Mouse (Mus musculus) liver, embryonic 15.5 days (tissue): ENCODE data around the gene Pdcd1lg2. TPM values are rescaled to one million over a fixed set of nuclear protein-coding genes. Genes with fewer than 3 reads are reported as not detected.
A peak's percentile ranks its signal among the peaks of the same experiment; 100 is the strongest.

ENCODE experiments used
- ATAC-seq: fragments of 200-750 bp; cut with Nextera tagmentation; 2 replicates; pipeline ENCODE4 v1.8.0; 2017; ENCODE audit warnings: moderate number of reproducible peaks, mild to moderate bottlenecking, moderate library complexity; ENCODE audit not compliant: insufficient read depth
- H3K27ac ChIP-seq: fragments of 300-500 bp; sonication (generic); replicated peaks from 2 replicates; pipeline ENCODE4 v1.5.1; 2015; ENCODE audit warnings: mild to moderate bottlenecking, inconsistent platforms
- H3K27me3 ChIP-seq: fragments of 300-500 bp; sonication (generic); 2 replicates; pipeline ENCODE4 v1.6.1; 2015; ENCODE audit warnings: mild to moderate bottlenecking, inconsistent platforms
- H3K36me3 ChIP-seq: fragments of 300-500 bp; sonication (generic); replicated peaks from 2 replicates; pipeline ENCODE4 v1.6.1; 2015; ENCODE audit warnings: moderate library complexity, mild to moderate bottlenecking, inconsistent platforms
- H3K4me1 ChIP-seq: fragments of 300-500 bp; sonication (generic); replicated peaks from 2 replicates; pipeline ENCODE4 v1.6.1; 2015; ENCODE audit warnings: inconsistent platforms
- H3K4me2 ChIP-seq: fragments of 300-500 bp; sonication (generic); 2 replicates; pipeline ENCODE4 v1.6.1; 2015; ENCODE audit warnings: moderate library complexity, mild to moderate bottlenecking, inconsistent platforms
- H3K4me3 ChIP-seq: fragments of 300-500 bp; sonication (generic); replicated peaks from 2 replicates; pipeline ENCODE4 v1.5.1; 2015; ENCODE audit warnings: mild to moderate bottlenecking, inconsistent platforms
- H3K9ac ChIP-seq: fragments of 300-500 bp; sonication (generic); 2 replicates; pipeline ENCODE4 v1.6.1; 2015; ENCODE audit warnings: moderate library complexity, mild to moderate bottlenecking, inconsistent platforms
- H3K9me3 ChIP-seq: fragments of 300-500 bp; sonication (generic); replicated peaks from 2 replicates; pipeline ENCODE4 v1.6.1; 2016; ENCODE audit warnings: inconsistent platforms
- WGBS: fragments of 180-500 bp; shearing (Covaris S2); methylation state at CpG from one replicate; pipeline ENCODE4 v1.1.7; 2015; ENCODE audit warnings: mixed read lengths; ENCODE audit not compliant: insufficient replicate concordance; 5-methylcytosine and 5-hydroxymethylcytosine counted together
- polyA plus RNA-seq: library from polyadenylated mRNA; unstranded; fragments of >200 nt; fragmentation: Nextera tagmentation; extraction: Ambion mirVana; gene quantifications from 2 replicates; pipeline ENCODE4 v1.2.1, GENCODE M21; 2015

Pdcd1lg2 gene
- polyA plus RNA-seq, 1 experiment from 2014 or later, result not detected

DNA sequence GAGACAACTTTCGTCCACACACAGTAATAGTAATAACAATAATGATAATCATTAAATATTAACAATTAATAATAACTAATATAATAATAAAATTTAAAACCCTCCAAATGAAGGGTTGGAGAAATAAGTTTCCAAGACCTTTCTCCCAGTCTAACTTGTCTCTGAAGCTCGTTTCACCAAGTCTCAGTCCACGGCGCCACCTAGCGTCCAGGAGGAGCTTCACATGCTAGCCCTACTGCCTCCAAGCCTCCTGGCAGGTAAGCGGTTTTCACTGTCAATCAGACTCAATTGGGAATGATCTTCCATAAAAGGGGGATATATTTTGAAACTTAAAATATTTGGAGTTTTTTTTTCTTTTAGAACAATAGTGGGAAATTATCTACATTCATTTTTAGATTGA lies 90.8 kb downstream of the Pdcd1lg2 start:
- Histone ChIP-seq H3K9me3 (no peaks in the 10 kb centered on the region), H3K4me1 (peaks cover 40% of the 10 kb centered on the region), H3K9ac (no peak overlapping the region), H3K36me3 (no peaks in the 10 kb centered on the region), H3K27me3 (no peaks in the 10 kb centered on the region), H3K27ac (0 out of 2 replicates have a peak overlapping the region, but pooled peaks have one; percentile 14), H3K4me3 (peak overlapping the region; percentile 45), H3K4me2 (peak overlapping the region; percentile 64)
- no peak for ATAC-seq
- 6% methylated on average over 6 of the region's 6 CpGs for WGBS

DNA sequence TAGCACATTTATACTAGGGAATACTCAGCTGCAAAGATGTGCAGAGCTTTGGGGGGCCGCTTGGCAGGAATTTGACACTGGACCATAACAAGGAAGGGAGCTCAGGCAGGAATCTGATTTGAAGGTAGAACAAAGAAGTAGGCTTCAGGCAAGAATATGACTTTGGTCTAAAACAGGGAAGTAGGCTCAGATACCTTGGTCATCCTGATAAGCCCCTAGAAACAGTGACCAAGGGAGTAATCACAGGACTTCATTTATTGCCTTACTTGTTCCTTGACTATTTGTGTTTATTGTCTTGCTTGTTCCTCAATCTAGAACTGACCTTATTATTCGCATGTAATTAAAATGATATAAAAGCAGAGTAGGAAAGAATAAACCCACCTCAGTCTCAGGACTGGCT lies 93.4 kb downstream of the Pdcd1lg2 start:
- ATAC-seq, result no peak
- Histone ChIP-seq H3K27ac (no peak overlapping the region), H3K9me3 (no peaks in the 10 kb centered on the region), H3K36me3 (no peaks in the 10 kb centered on the region), H3K4me1 (peaks cover 17% of the 10 kb centered on the region), H3K4me2 (no peak overlapping the region), H3K27me3 (no peaks in the 10 kb centered on the region), H3K4me3 (no peak overlapping the region), H3K9ac (no peak overlapping the region)
- 65% methylated on average over 2 of the region's 2 CpGs for WGBS

DNA sequence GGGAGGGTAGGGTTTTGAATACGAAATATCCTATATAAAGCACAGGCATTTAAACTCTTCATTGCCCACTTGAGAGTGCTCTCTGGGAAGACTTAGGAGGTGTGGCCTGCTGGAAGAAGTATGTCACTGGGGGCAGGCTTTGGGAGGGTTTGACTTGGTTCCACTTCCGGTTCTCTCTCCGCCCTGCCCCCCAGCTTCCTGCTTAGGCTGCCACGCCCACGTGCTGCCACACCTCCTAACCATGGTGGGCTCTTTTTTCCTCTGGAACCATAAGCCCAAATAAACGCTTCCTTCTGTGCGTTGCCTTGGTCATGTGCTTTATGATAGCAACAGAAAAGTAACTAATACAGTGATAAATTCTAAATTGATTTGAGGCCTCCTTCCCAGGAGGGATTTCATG lies 94.9 kb downstream of the Pdcd1lg2 start:
- Histone ChIP-seq H3K36me3 (no peaks in the 10 kb centered on the region), H3K4me1 (peaks cover 6% of the 10 kb centered on the region), H3K4me3 (no peak overlapping the region), H3K9me3 (no peaks in the 10 kb centered on the region), H3K4me2 (no peak overlapping the region), H3K27ac (no peak overlapping the region), H3K27me3 (no peaks in the 10 kb centered on the region), H3K9ac (no peak overlapping the region)
- no peak for ATAC-seq
- WGBS, result 58% methylated on average over 7 of the region's 7 CpGs

DNA sequence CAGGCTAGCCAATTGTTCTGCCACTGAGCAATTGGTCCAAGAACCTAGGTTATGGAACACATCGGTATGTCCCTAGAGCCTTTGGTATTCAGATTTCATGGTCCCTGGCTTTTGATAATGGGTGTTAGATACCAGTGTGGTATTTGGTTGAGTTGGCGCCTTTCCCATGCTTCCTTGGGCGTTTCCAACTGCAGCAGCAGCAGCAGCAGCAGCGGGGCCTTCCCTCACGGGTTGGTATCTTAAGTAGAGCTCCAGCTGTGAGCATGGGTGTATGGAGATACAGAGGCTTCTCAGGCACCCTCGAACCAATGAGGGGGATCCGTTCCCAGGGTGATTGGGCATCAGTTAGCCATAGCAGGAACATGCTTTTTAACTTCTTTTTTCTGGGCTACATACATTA lies 97.5 kb downstream of the Pdcd1lg2 start:
- no peaks in the 10 kb centered on the region for H3K36me3 ChIP-seq
- H3K27ac ChIP-seq, result no peak overlapping the region
- H3K4me2 ChIP-seq, result no peak overlapping the region
- no peaks in the 10 kb centered on the region for H3K9me3 ChIP-seq
- H3K4me1 ChIP-seq, result no peaks in the 10 kb centered on the region
- no peak overlapping the region for H3K9ac ChIP-seq
- 44% methylated on average over 7 of the region's 7 CpGs for WGBS
- ATAC-seq, result no peak
- no peaks in the 10 kb centered on the region for H3K27me3 ChIP-seq
- no peak overlapping the region for H3K4me3 ChIP-seq

DNA sequence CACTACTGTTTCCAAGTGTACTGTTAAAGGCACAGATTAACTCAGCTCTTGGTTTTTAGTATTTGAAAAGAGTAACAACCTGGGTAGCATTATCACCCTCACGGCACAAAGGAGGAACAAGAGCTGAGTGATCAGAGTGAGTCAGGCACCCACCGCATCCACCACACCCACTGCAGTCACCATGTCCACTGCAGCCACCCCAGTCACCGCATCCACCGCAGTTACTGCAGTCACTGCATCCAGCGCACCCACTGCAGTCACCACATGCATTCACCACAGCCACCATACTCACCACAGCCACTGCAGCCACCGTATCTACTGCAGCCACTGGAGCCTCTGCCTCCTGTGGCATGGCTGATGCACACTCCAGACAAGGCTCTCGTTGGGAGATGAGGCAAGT lies 99.1 kb downstream of the Pdcd1lg2 start:
- Histone ChIP-seq H3K9ac (no peak overlapping the region), H3K36me3 (no peaks in the 10 kb centered on the region), H3K4me2 (no peak overlapping the region), H3K27ac (no peak overlapping the region), H3K9me3 (no peaks in the 10 kb centered on the region), H3K4me3 (no peak overlapping the region), H3K4me1 (no peaks in the 10 kb centered on the region), H3K27me3 (no peaks in the 10 kb centered on the region)
- ATAC-seq, result no peak
- 72% methylated on average over 7 of the region's 7 CpGs for WGBS

DNA sequence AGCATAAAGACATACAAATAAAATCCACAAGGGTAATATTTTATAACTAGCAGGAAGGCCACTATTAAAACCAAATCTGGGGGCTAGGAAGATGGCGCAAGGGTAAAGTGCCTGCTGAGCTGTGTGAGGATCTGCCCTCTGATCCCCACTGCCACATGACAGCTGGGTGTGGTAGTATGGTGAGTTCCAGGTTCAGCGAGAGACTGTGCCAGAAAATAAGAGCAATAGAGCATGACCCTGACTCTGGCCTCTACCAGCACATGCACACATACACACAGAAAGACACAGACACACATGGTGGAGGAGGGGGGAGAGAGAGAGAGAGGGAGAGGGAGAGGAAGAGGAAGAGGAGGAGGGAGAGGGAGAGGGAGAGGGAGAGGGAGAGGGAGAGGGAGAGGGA lies 101.1 kb downstream of the Pdcd1lg2 start:
- Histone ChIP-seq H3K4me2 (no peak overlapping the region), H3K36me3 (peaks cover 3% of the 10 kb centered on the region), H3K9ac (no peak overlapping the region), H3K27ac (no peak overlapping the region), H3K27me3 (no peaks in the 10 kb centered on the region), H3K9me3 (no peaks in the 10 kb centered on the region), H3K4me1 (peaks cover 6% of the 10 kb centered on the region), H3K4me3 (no peak overlapping the region)
- no peak for ATAC-seq
- 60% methylated on average over 2 of the region's 2 CpGs for WGBS

DNA sequence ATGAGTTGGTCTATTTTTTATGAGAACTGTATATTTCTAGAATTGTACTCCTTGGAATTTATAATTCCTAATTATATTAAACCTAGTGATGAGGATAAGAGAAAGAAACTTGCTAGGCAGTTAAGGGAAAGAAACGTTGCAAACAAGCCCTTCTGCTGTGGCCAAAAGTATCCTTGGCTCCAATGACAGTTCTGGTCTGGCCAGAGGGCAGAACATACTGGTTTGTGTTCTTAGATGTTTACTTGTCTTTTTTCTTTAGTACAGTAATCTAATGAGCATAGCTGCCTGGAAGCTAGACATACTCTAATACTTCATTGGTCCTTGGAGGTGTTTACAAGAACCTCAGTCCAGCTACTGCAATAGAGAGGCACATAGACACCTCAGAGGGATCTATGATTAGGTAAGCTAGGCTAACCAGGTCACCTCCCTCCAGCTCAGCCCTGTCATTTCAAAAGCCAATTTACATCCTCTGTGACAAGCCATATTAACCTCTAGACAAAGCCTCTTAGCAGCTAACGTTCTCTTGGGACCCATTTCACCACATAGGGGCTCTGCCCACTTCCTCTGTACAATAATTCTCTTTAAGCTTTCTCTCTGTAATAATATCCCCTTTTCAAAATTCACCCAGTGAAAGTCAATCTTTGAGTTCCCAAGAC lies 102.5 kb downstream of the Pdcd1lg2 start:
- H3K4me1 ChIP-seq, result peaks cover 6% of the 10 kb centered on the region
- no peaks in the 10 kb centered on the region for H3K27me3 ChIP-seq
- peaks cover 3% of the 10 kb centered on the region for H3K36me3 ChIP-seq
- H3K9me3 ChIP-seq, result no peaks in the 10 kb centered on the region
- no peak for ATAC-seq
- H3K4me2 ChIP-seq, result no peak overlapping the region
- H3K9ac ChIP-seq, result no peak overlapping the region
- no peak overlapping the region for H3K27ac ChIP-seq
- 33% methylated on average over 2 of the region's 2 CpGs for WGBS
- no peak overlapping the region for H3K4me3 ChIP-seq

DNA sequence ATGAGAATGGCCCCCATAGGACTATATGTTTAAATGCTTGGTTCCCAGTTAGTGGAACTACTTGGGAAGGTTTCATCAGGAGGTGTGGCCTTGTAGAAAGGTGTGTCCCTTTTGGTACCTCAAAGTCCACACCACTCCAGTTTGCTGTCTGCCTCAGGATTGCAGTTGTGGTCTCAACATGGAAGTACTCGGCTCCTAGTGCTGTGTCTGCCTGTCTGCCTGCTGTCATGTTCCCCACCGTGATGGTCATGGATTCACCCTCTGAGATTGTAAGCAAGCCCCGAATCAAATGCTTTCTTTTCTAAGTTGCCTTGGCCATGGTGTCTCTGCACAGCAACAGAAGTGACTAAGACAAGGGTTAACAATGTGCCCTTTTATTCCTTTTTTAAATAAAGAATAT lies 103.4 kb downstream of the Pdcd1lg2 start:
- Histone ChIP-seq H3K4me1 (peaks cover 6% of the 10 kb centered on the region), H3K9ac (no peak overlapping the region), H3K4me3 (no peak overlapping the region), H3K4me2 (no peak overlapping the region), H3K27me3 (no peaks in the 10 kb centered on the region), H3K36me3 (peaks cover 3% of the 10 kb centered on the region), H3K9me3 (no peaks in the 10 kb centered on the region), H3K27ac (no peak overlapping the region)
- no peak for ATAC-seq
- WGBS, result 77% methylated on average over 3 of the region's 3 CpGs

DNA sequence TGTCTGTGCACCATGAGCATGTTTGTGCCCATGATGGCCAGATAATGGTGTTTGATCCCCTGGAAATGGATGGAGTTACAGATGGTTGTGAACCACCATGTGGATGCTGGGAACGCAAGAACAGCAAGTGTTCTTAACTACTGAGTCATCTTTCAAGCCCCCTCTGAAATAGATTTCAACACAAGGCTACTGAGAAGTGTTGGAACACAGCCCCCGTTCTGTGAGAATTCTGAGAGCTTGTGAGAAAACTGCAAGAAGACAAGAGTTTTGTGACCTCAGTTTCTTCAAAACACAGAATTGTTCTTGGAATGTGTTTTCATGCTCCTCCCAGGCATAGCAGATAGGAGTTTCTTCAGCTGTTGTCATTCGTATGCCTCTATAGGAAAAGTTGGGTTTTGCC lies 104.7 kb downstream of the Pdcd1lg2 start:
- no peak for ATAC-seq
- peaks cover 10% of the 10 kb centered on the region for H3K4me1 ChIP-seq
- 78% methylated on average over 3 of the region's 3 CpGs for WGBS

DNA sequence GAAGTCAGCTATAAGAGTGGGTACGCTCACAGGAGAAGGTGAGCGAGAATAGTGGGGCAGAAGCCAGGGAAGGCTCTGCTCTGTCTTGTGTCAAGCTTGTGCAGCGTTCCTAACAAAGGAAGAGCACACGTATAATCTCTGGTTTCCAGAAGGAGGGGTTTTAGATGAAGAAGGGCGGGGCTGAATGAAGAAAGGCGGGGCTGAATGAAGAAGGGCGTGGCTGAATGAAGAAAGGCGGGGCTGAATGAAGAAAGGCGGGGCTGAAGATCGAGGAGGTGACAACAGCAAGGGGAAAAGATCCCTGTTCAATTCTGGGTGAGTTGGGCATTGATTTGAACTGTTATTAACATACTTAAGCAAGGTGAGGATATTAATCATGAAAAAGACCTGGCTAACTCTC lies 105.3 kb downstream of the Pdcd1lg2 start:
- no peak for ATAC-seq
- Histone ChIP-seq H3K27me3 (no peaks in the 10 kb centered on the region), H3K4me2 (no peak overlapping the region), H3K36me3 (peaks cover 3% of the 10 kb centered on the region), H3K4me3 (no peak overlapping the region), H3K9ac (no peak overlapping the region), H3K27ac (no peak overlapping the region), H3K4me1 (peaks cover 15% of the 10 kb centered on the region), H3K9me3 (no peaks in the 10 kb centered on the region)
- WGBS, result 67% methylated on average over 10 of the region's 10 CpGs

More for the DNA sequence above, 104.7 kb downstream of the Pdcd1lg2 start:
- Histone ChIP-seq H3K36me3 (peaks cover 3% of the 10 kb centered on the region), H3K27ac (no peak overlapping the region), H3K4me2 (no peak overlapping the region), H3K4me3 (no peak overlapping the region), H3K27me3 (no peaks in the 10 kb centered on the region), H3K9me3 (no peaks in the 10 kb centered on the region), H3K9ac (no peak overlapping the region)

DNA sequence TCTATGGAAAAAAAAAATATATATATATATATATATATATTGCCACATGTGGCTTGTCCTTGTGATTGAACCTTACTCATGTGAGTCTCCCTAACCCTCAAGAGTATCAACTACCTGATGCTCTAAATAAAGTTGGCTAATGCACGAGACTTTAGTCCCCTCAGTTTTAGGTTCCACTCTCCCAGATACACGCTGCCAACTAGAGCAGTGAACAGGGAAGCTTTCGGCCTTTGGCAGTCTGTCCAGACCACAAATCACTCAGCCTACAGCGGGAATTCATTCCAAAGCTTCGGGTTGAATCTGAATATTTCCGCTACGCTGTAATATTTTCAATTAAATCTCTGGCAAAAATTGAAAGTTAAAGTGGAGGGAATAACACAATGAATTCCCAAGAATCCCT lies 107.7 kb downstream of the Pdcd1lg2 start:
- H3K9me3 ChIP-seq, result no peaks in the 10 kb centered on the region
- WGBS, result 79% methylated on average over 7 of the region's 7 CpGs
- ATAC-seq, result no peak
- peaks cover 30% of the 10 kb centered on the region for H3K4me1 ChIP-seq
- H3K27me3 ChIP-seq, result no peaks in the 10 kb centered on the region
- no peak overlapping the region for H3K4me3 ChIP-seq
- H3K9ac ChIP-seq, result no peak overlapping the region
- H3K36me3 ChIP-seq, result peaks cover 3% of the 10 kb centered on the region
- H3K27ac ChIP-seq, result no peak overlapping the region
- no peak overlapping the region for H3K4me2 ChIP-seq

DNA sequence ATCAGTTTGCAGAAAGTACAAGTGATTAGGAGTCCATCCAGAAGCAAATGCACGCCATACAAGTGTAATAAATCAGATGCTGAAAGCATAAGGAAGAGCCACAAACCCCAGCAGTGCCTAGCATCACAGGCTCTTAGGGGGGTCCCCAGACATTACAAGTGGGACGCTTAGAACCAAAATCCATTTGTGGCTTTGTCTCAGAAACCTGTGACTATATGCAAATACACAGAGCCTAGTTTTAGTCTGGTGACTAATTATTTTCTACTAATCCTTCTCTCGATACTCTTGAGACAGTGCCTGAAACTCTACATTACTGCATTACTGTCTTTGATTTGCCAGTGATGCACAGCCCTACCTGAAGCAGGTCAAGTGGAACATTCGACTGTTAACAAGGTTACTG lies 108.2 kb downstream of the Pdcd1lg2 start:
- Histone ChIP-seq H3K9me3 (no peaks in the 10 kb centered on the region), H3K4me2 (no peak overlapping the region), H3K27me3 (no peaks in the 10 kb centered on the region), H3K4me1 (peaks cover 35% of the 10 kb centered on the region), H3K36me3 (peaks cover 3% of the 10 kb centered on the region), H3K9ac (no peak overlapping the region), H3K4me3 (no peak overlapping the region), H3K27ac (no peak overlapping the region)
- 64% methylated on average over 4 of the region's 4 CpGs for WGBS
- no peak for ATAC-seq
